Mouse (Mus musculus): ENCODE results near the gene Apba1. TPM values are rescaled to one million over a fixed set of nuclear protein-coding genes. Genes with fewer than 3 reads are reported as not detected.

Gene Apba1
- polyA plus RNA-seq, 1 experiment = 1.9 TPM

GRCm38 (mm10) chr19:23946751-23947150, 188.1 kb downstream of the Apba1 start:
- 93% methylated on average over 4 of the region's 4 CpGs for WGBS
- Histone ChIP-seq H3K4me3 (ENCODE audit: insufficient read depth, low read depth, low read length) (no peak overlapping the region), H3K27ac (ENCODE audit: insufficient read depth, low read depth, low read length) (no peak overlapping the region), H3K4me1 (ENCODE audit: control insufficient read depth, insufficient read depth, low read length) (no peaks in the 10 kb centered on the region), H3K27me3 (replicated peaks; ENCODE audit: control insufficient read depth, insufficient read depth, low read length) (no peaks in the 10 kb centered on the region; the same call in 1 of the 2 replicates), H3K36me3 (ENCODE audit: control insufficient read depth, insufficient read depth, low read length) (no peaks in the 10 kb centered on the region)
- TF ChIP-seq POLR2A (IDR thresholded peaks at IDR 0.05; ENCODE audit: low read depth, low read length) (no peak), CTCF (conservative IDR thresholded peaks at IDR 0.05; ENCODE audit: insufficient read depth, insufficient read length, low read depth, low read length) (no peak)
- no peak for DNase-seq

- WGBS = 74% methylated on average over 4 of the region's 4 CpGs
- H3K27me3 ChIP-seq (replicated peaks; ENCODE audit: control insufficient read depth, insufficient read depth, low read length) = no peaks in the 10 kb centered on the region; the same call in 1 of the 2 replicates
- no peak for TF ChIP-seq CTCF (conservative IDR thresholded peaks at IDR 0.05; ENCODE audit: insufficient read depth, insufficient read length, low read depth, low read length)
- no peak for TF ChIP-seq POLR2A (IDR thresholded peaks at IDR 0.05; ENCODE audit: low read depth, low read length)
- H3K4me3 ChIP-seq (ENCODE audit: insufficient read depth, low read depth, low read length) = no peak overlapping the region
- no peak for DNase-seq
- no peaks in the 10 kb centered on the region for H3K4me1 ChIP-seq (ENCODE audit: control insufficient read depth, insufficient read depth, low read length)
- H3K36me3 ChIP-seq (ENCODE audit: control insufficient read depth, insufficient read depth, low read length) = no peaks in the 10 kb centered on the region
- H3K27ac ChIP-seq (ENCODE audit: insufficient read depth, low read depth, low read length) = no peak overlapping the region
Measured at GRCm38 (mm10) chr19:23947871-23948270, 189.2 kb downstream of the Apba1 start.

DNA sequence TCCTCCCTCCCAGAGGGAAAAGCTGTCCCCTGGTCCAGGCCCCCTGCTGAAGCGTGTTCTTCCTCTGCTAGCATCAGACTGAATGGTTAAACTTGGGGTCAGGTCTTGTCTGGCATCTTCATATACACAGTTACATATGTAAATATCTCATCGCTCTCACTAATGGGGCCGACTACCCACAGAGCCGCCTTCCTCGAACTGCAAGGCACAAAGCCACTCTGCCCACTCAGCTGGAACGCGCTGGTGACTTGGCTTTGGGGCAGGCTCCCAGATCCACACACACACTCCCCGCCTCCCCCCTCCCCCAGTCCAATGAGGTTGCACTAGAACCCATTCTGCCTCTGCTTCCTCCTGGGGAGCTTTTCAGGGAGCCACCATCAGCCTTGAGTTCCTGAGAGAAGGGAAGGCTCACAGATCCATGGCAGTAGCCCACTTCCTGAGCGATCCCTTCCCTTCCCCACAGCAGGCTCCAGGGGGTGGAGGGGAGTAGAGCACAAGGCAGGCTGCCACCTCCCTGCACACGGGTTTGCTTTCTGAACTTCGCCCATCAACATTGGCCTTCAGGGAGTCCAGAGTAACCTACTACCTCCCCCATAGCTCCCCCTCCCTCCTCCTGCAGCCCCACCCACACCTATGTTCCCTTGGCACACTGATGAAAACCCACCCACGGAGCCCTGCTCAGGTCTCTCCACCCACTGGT, 189.8 kb downstream of the Apba1 start:
- Histone ChIP-seq H3K36me3 (ENCODE audit: control insufficient read depth, insufficient read depth, low read length) (no peaks in the 10 kb centered on the region), H3K27ac (ENCODE audit: insufficient read depth, low read depth, low read length) (no peak overlapping the region), H3K4me1 (ENCODE audit: control insufficient read depth, insufficient read depth, low read length) (no peaks in the 10 kb centered on the region), H3K4me3 (ENCODE audit: insufficient read depth, low read depth, low read length) (no peak overlapping the region), H3K27me3 (replicated peaks; ENCODE audit: control insufficient read depth, insufficient read depth, low read length) (no peaks in the 10 kb centered on the region; the same call in 1 of the 2 replicates)
- 31% methylated on average over 12 of the region's 12 CpGs for WGBS
- peak; percentile 30 for DNase-seq
- TF ChIP-seq POLR2A (IDR thresholded peaks at IDR 0.05; ENCODE audit: low read depth, low read length) = no peak
- no peak for TF ChIP-seq CTCF (conservative IDR thresholded peaks at IDR 0.05; ENCODE audit: insufficient read depth, insufficient read length, low read depth, low read length)

DNA sequence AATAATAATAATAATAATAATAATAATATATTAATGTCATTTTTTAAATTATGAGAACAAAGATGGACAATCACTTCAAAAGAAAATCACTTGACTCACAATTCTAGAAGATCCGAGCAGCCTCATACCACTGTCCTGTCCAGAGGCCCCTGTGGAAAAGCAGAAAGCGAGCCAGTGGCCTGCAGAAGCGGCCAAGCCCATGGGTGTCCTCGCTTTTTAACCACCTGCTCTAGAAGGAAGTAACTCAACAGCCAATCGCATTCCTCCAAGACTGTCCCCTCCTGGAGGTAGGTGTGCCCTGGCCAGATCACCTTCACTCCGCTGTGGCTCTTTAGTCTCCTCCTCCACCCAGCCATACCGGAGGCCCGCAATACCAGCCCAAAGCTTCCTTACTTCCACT, 196.8 kb downstream of the Apba1 start:
- Histone ChIP-seq H3K4me1 (ENCODE audit: control insufficient read depth, insufficient read depth, low read length) (no peaks in the 10 kb centered on the region), H3K4me3 (ENCODE audit: insufficient read depth, low read depth, low read length) (no peak overlapping the region), H3K36me3 (ENCODE audit: control insufficient read depth, insufficient read depth, low read length) (no peaks in the 10 kb centered on the region), H3K27ac (ENCODE audit: insufficient read depth, low read depth, low read length) (no peak overlapping the region), H3K27me3 (replicated peaks; ENCODE audit: control insufficient read depth, insufficient read depth, low read length) (no peaks in the 10 kb centered on the region; the same call in 1 of the 2 replicates)
- DNase-seq = no peak
- no peak for TF ChIP-seq POLR2A (IDR thresholded peaks at IDR 0.05; ENCODE audit: low read depth, low read length)
- no peak for TF ChIP-seq CTCF (conservative IDR thresholded peaks at IDR 0.05; ENCODE audit: insufficient read depth, insufficient read length, low read depth, low read length)
- WGBS = 96% methylated on average over 8 of the region's 8 CpGs

GRCm38 (mm10) chr19:23956299-23956975, 197.8 kb downstream of the Apba1 start:
- H3K36me3 ChIP-seq (ENCODE audit: control insufficient read depth, insufficient read depth, low read length) = no peaks in the 10 kb centered on the region
- DNase-seq = no peak
- WGBS = 77% methylated on average over 17 of the region's 17 CpGs
- TF ChIP-seq POLR2A (IDR thresholded peaks at IDR 0.05; ENCODE audit: low read depth, low read length) = no peak
- TF ChIP-seq CTCF (conservative IDR thresholded peaks at IDR 0.05; ENCODE audit: insufficient read depth, insufficient read length, low read depth, low read length) = no peak
- no peaks in the 10 kb centered on the region for H3K27me3 ChIP-seq (replicated peaks; ENCODE audit: control insufficient read depth, insufficient read depth, low read length)
- no peak overlapping the region for H3K4me3 ChIP-seq (ENCODE audit: insufficient read depth, low read depth, low read length)
- no peak overlapping the region for H3K27ac ChIP-seq (ENCODE audit: insufficient read depth, low read depth, low read length)
- no peaks in the 10 kb centered on the region for H3K4me1 ChIP-seq (ENCODE audit: control insufficient read depth, insufficient read depth, low read length)

- H3K27me3 ChIP-seq (replicated peaks; ENCODE audit: control insufficient read depth, insufficient read depth, low read length) = no peaks in the 10 kb centered on the region
- H3K36me3 ChIP-seq (ENCODE audit: control insufficient read depth, insufficient read depth, low read length) = no peaks in the 10 kb centered on the region
- no peak for TF ChIP-seq CTCF (conservative IDR thresholded peaks at IDR 0.05; ENCODE audit: insufficient read depth, insufficient read length, low read depth, low read length)
- TF ChIP-seq POLR2A (IDR thresholded peaks at IDR 0.05; ENCODE audit: low read depth, low read length) = no peak
- H3K4me1 ChIP-seq (ENCODE audit: control insufficient read depth, insufficient read depth, low read length) = no peaks in the 10 kb centered on the region
- DNase-seq = no peak
- no peak overlapping the region for H3K4me3 ChIP-seq (ENCODE audit: insufficient read depth, low read depth, low read length)
- H3K27ac ChIP-seq (ENCODE audit: insufficient read depth, low read depth, low read length) = no peak overlapping the region
- 85% methylated on average over 7 of the region's 7 CpGs for WGBS
Measured at GRCm38 (mm10) chr19:23957563-23957962, 198.9 kb downstream of the Apba1 start.

DNA sequence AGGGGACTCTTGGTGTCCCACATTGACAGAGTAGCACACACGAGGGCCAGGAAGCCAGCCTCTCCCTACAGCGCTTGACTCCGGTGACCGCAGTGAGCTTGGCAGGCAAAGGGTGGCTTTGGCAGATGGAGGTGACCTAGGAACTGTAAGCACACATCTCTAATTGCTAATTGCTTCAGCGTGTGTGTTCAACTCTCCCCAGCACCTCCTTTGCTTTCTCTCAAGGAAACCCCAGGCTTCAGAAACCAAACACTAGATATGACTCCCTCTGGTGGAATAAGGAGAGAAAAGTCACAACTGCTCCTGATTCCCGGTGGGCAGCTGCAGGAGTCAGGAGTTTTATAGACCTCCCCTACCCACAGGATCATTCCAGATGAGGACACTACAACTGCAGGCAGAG, 200.2 kb downstream of the Apba1 start:
- TF ChIP-seq CTCF (conservative IDR thresholded peaks at IDR 0.05; ENCODE audit: insufficient read depth, insufficient read length, low read depth, low read length) (no peak), POLR2A (IDR thresholded peaks at IDR 0.05; ENCODE audit: low read depth, low read length) (no peak)
- H3K27ac ChIP-seq (ENCODE audit: insufficient read depth, low read depth, low read length) = no peak overlapping the region
- H3K4me1 ChIP-seq (ENCODE audit: control insufficient read depth, insufficient read depth, low read length) = no peaks in the 10 kb centered on the region
- H3K27me3 ChIP-seq (replicated peaks; ENCODE audit: control insufficient read depth, insufficient read depth, low read length) = no peaks in the 10 kb centered on the region
- no peak for DNase-seq
- no peak overlapping the region for H3K4me3 ChIP-seq (ENCODE audit: insufficient read depth, low read depth, low read length)
- H3K36me3 ChIP-seq (ENCODE audit: control insufficient read depth, insufficient read depth, low read length) = no peaks in the 10 kb centered on the region
- 54% methylated on average over 6 of the region's 6 CpGs for WGBS

Data from kidney, adult 2 months (tissue).